Mouse (Mus musculus) G1E (cell line): ENCODE measurements around the gene Gm14406. TPM values are rescaled to one million over a fixed set of nuclear protein-coding genes. Genes with fewer than 3 reads are reported as not detected.

Experiments
- ATAC-seq: 2 replicates; pipeline ENCODE4 v1.8.0; 2016; ENCODE audit warnings: mild to moderate bottlenecking; ENCODE audit not compliant: insufficient number of reproducible peaks, poor library complexity, low FRiP score, severe bottlenecking; ENCODE audit errors: extremely low read depth
- DNase-seq: peaks from one replicate; pipeline ENCODE4 v3.0.0; 2012; ENCODE audit warnings: low spot score
- H3K27me3 ChIP-seq: 2 replicates; pipeline ENCODE4 v1.6.1; 2012; ENCODE audit warnings: mild to moderate bottlenecking, low read length, inconsistent platforms; ENCODE audit not compliant: insufficient read depth
- H3K36me3 ChIP-seq: replicated peaks from 2 replicates; pipeline ENCODE3; 2012; ENCODE audit warnings: mild to moderate bottlenecking, inconsistent platforms
- H3K4me1 ChIP-seq: 2 replicates; pipeline ENCODE4 v1.6.1; 2012; ENCODE audit warnings: low read depth, low read length, inconsistent platforms, mixed read lengths; ENCODE audit not compliant: insufficient read depth
- H3K4me3 ChIP-seq: 2 replicates; pipeline ENCODE4 v1.5.1; 2012; ENCODE audit warnings: low read depth, mild to moderate bottlenecking, inconsistent platforms, low read length, moderate library complexity, mixed read lengths
- H3K9me3 ChIP-seq: replicated peaks from 2 replicates; pipeline ENCODE4 v1.6.1; 2012; ENCODE audit warnings: inconsistent platforms
- CTCF ChIP-seq: IDR thresholded peaks from 2 replicates; pipeline ENCODE4 v1.5.1; 2012; ENCODE audit warnings: low read depth, low read length, inconsistent platforms, mixed read lengths
- GATA1 ChIP-seq: IDR thresholded peaks from 2 replicates; pipeline ENCODE4 v1.6.1; 2012; ENCODE audit warnings: borderline replicate concordance, low read length, inconsistent platforms, mixed read lengths
- GATA2 ChIP-seq: IDR thresholded peaks from 2 replicates; pipeline ENCODE4 v1.6.1; 2012; ENCODE audit warnings: low read depth, low read length, inconsistent platforms, borderline replicate concordance
- POLR2AphosphoS5 ChIP-seq: IDR thresholded peaks from 2 replicates; pipeline ENCODE4 v1.6.1; 2012; ENCODE audit warnings: low read depth, low read length, inconsistent platforms; ENCODE audit not compliant: insufficient replicate concordance
- TAL1 ChIP-seq: conservative IDR thresholded peaks from 2 replicates; pipeline ENCODE4 v1.6.1; 2012; ENCODE audit warnings: low read depth, low read length, inconsistent platforms, mixed read lengths
- polyA plus RNA-seq: library from polyadenylated mRNA; stranded (reverse); fragments of >175 nt; gene quantifications from 2 replicates; pipeline ENCODE4 v1.2.3, GENCODE M21; 2012
- total RNA-seq, 2 experiments: library from RNA; stranded (forward) in 1 of 2; stranded (reverse) in 1 of 2; fragments of 200-1000 nt in 1 of 2; fragments of >200 nt in 1 of 2; fragmentation: Nextera tagmentation in 1 of 2; gene quantifications; 2 replicates each; pipeline ENCODE4 v1.2.3; 2014 to 2017

Gm14406 gene
- total and polyA plus RNA-seq, 3 experiments = not detected

- no peak for ATAC-seq
- peaks cover 2% of the 10 kb centered on the region; the same call in 1 of the 2 replicates for H3K4me1 ChIP-seq
- no peaks in the 10 kb centered on the region for H3K27me3 ChIP-seq
- H3K36me3 ChIP-seq = no peaks in the 10 kb centered on the region
- no peak overlapping the region for H3K4me3 ChIP-seq
- no peak for TF ChIP-seq POLR2AphosphoS5
- no peak for TF ChIP-seq GATA1
- TF ChIP-seq CTCF = no peak
- TF ChIP-seq GATA2 = no peak
- no peak for TF ChIP-seq TAL1
- peaks cover 13% of the 10 kb centered on the region for H3K9me3 ChIP-seq
- no peak for DNase-seq
Measured at GRCm38 (mm10) chr2:177523061-177523460, 54.9 kb downstream of the Gm14406 start.

- peaks cover 2% of the 10 kb centered on the region; the same call in 1 of the 2 replicates for H3K4me1 ChIP-seq
- H3K9me3 ChIP-seq = peaks cover 13% of the 10 kb centered on the region
- H3K27me3 ChIP-seq = no peaks in the 10 kb centered on the region
- no peak overlapping the region for H3K4me3 ChIP-seq
- no peaks in the 10 kb centered on the region for H3K36me3 ChIP-seq
- DNase-seq = no peak
- ATAC-seq = no peak
- TF ChIP-seq CTCF (no peak), GATA1 (no peak), GATA2 (no peak), POLR2AphosphoS5 (no peak), TAL1 (no peak)
Measured at GRCm38 (mm10) chr2:177520035-177520434, 58.0 kb downstream of the Gm14406 start.

Other genes starting within 250 kb of the Gm14406 start
- not detected in 2 replicates for gene Gm14418, start 179.9 kb downstream of the Gm14406 start, total RNA-seq (2014; fragmentation: Nextera tagmentation)
- gene Gm14418, start 179.9 kb downstream of the Gm14406 start, total RNA-seq (2017) = 0.11 TPM in 1 of 2 replicates, not detected in the other
- not detected in 2 replicates for gene Gm14418, start 179.9 kb downstream of the Gm14406 start, polyA plus RNA-seq
- 11.8 and 15.0 TPM in 2 replicates for gene Zfp970, start 113.5 kb downstream of the Gm14406 start, total RNA-seq (2014; fragmentation: Nextera tagmentation)
- 9.9 and 13.9 TPM in 2 replicates for gene Zfp970, start 113.5 kb downstream of the Gm14406 start, total RNA-seq (2017)
- 0.37 and 0.73 TPM in 2 replicates for gene Zfp970, start 113.5 kb downstream of the Gm14406 start, polyA plus RNA-seq
- gene Gm14403, start 80.0 kb downstream of the Gm14406 start, total RNA-seq (2014; fragmentation: Nextera tagmentation) = not detected in 2 replicates
- gene Gm14403, start 80.0 kb downstream of the Gm14406 start, total RNA-seq (2017) = 0.60 TPM in 1 of 2 replicates, not detected in the other
- not detected in 2 replicates for gene Gm14403, start 80.0 kb downstream of the Gm14406 start, polyA plus RNA-seq
- not detected in 2 replicates for gene Gm14322, start 181.1 kb upstream of the Gm14406 start, total RNA-seq (2014; fragmentation: Nextera tagmentation)
- gene Gm14322, start 181.1 kb upstream of the Gm14406 start, total RNA-seq (2017) = 0.16 TPM in 1 of 2 replicates, not detected in the other
- not detected in 2 replicates for gene Gm14322, start 181.1 kb upstream of the Gm14406 start, polyA plus RNA-seq